Mouse (Mus musculus): Measurements from ENCODE around the gene Usp44.

- TF ChIP-seq MYOD1 (IDR thresholded peaks at IDR 0.05; ENCODE audit: control insufficient read depth in 1 of 3, insufficient read length in 2 of 3, low read depth in 2 of 3) = no peak
- TF ChIP-seq POLR2AphosphoS2 (IDR thresholded peaks at IDR 0.05; ENCODE audit: insufficient read length, low read depth) = no peak
- no peak for TF ChIP-seq MAX (IDR thresholded peaks at IDR 0.05; ENCODE audit: low read depth)
- TF ChIP-seq POLR2A (IDR thresholded peaks at IDR 0.05; ENCODE audit: insufficient read length, low read depth) = peak; percentile 51
- no peak for TF ChIP-seq REST (IDR thresholded peaks at IDR 0.05; ENCODE audit: insufficient read depth, insufficient read length)
- no peak for TF ChIP-seq USF1 (IDR thresholded peaks at IDR 0.05; ENCODE audit: low read depth)
- peak in 1 of 3 experiments; percentile 1 for TF ChIP-seq MYOG (IDR thresholded peaks at IDR 0.05; ENCODE audit: control insufficient read depth in 1 of 3, insufficient read depth in 1 of 3, insufficient read length in 2 of 3, low read depth in 2 of 3)
- no peak for TF ChIP-seq E2F4 (IDR thresholded peaks at IDR 0.05; ENCODE audit: insufficient read depth)
- TF ChIP-seq CEBPB (IDR thresholded peaks at IDR 0.05; ENCODE audit: insufficient read depth, poor library complexity, severe bottlenecking) = no peak
Measured at GRCm38 (mm10) chr10:93833699-93834393, 2.5 kb downstream of the Usp44 start.
